Mouse (Mus musculus) mouse embryonic stem cell (cell line): ENCODE data around the gene Ism1.

Experiments used
- in situ Hi-C, 2 experiments: fragments of 300-500 bp; cut with MboI; formaldehyde crosslinking; loops; 1 replicate in 1 of 2; 3 replicates in 1 of 2; pipeline ENCODE4 v1.14.3; 2019 to 2020; ENCODE audit warnings: low sequenced_read_pairs in 2 of 2, low pct_unique_long_range_greater_than_20kb in 1 of 2, mixed read lengths in 1 of 2; ENCODE audit not compliant: unreplicated experiment in 1 of 2

Gene Ism1

DNA sequence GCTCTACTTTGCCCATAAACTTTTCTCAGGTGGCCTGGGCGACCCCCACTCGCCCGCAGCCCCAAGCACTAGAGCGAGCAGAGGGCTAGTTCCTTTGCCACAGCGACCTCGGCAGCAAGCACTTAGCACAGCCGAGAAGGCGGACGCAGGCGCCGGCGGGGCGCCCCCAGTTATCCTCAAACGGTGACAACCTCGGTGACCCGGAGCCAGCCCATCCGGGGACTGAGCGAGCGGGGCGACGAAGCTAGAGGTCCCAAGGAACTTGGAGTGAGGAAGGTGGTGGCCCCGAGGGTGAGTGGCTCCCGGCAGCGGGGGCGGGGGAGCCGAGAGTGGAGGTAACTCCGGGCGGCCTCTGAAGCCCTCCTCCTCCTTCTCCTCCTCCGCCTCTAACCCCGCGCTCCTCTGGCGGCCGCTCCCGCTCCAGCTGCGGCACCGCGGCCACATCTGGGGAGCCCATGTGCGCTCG, at the start of gene Ism1:
Ism1 (plus strand) TSS at position 370 of the 466 bp plus-strand sequence.
- in situ Hi-C loops, result no loop called here

DNA sequence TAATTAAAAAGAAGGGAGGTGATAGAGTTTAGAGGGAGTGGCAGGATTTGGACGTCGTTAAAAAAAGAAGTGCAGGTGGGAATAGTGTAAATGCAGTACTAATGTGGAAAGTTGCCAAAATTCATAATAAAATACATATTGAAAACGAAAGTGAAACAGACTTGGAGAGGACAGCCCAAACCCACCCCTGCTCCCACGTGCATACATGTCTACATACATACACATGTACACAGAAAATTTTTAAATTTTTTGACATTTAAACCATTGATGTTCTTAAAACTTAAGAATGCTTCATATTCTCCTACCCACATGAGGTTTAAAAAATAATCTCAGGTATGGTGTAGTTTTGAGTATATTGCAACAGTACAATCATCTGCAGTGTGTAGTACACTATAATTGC, 49.2 kb upstream of the Ism1 start:
- in situ Hi-C loops, result no loop called here

DNA sequence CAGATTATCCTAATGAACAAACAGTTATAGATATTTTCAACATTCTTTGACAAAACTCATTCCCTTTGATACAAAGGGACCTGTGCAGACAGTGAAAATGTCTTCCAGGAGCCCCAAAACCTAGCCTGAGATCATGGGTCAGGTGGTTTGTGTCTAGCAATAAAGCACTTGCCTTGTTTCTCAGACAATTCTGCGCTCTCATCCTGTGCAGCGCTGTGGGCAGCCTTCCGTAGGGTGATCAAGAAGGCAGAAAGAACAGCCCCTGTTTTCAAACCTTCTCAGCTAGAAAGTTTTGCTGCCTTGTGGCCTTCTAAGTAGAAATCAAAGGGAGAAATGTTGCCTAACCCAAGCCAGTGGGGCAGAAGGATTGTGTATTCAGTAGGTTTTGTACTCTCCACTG, 48.3 kb upstream of the Ism1 start:
- in situ Hi-C loops, result no loop called here

DNA sequence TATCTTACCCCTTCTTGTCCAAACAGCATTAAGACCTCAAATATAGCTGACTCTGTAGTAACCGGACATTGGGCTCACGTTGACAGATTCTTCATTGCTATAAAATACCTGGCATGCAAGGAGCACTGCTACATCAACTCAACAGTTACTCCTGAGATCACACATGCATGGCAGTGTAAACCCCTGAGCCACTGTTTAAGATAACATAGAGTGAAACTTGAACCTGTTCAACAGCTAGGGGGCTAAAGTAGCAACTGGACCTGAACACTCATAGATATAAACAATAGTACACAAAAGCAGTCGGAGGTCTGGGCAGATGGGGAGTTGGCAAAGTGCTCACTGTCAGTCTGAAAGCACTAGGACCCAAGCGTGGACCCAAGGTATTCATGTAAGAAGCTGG, 43.5 kb upstream of the Ism1 start:
- in situ Hi-C loops, result no loop called here

DNA sequence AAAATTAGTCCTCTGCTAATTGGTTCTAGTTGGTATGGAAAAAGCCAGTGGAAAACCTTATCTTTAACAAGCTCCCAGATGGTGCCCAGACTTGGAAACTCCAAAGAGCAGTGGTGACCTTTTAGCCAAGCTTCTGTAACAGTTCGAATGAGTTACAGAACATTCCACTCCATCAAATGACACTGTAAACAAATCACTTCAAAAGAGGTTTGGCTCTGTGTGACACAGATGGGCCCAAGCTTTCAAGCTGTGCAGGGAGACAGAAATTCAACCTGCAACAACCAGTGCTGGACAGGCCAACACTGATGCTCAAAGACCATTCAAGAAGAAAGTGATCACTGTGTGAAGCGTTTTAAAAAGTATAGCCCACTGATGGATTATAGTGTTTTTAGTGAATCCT, 40.1 kb upstream of the Ism1 start:
- in situ Hi-C loops, result no loop called here

DNA sequence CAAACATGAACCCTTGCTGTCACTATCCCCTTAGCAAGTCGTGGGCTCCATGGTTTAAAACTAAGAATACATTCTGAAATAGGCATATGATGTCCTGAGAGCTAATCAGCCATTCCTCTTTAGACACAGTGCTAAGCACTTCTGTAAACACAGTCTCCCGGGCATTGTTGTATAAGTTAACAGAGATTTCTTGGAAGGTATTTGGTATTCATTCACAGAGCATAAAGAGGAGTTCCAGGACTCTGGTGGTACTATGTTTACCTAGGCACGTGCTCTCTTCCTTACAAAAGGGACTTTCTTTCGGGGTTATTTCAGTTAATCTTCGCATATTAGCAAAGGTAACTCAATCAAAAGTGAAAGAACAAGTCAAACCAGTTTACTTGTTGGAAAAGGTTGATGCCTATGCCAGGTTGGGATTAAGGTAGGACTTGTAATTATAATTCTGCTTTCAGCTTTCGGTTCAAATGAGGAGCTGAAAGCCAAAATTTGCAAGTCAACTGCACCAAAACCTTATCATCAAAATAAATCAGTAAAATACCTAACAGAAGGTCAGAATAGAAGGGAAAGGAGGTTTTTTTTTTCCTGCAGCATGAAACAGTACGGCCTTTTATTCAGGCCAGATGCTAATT, 36.1 kb upstream of the Ism1 start:
- in situ Hi-C loops, result no loop called here

DNA sequence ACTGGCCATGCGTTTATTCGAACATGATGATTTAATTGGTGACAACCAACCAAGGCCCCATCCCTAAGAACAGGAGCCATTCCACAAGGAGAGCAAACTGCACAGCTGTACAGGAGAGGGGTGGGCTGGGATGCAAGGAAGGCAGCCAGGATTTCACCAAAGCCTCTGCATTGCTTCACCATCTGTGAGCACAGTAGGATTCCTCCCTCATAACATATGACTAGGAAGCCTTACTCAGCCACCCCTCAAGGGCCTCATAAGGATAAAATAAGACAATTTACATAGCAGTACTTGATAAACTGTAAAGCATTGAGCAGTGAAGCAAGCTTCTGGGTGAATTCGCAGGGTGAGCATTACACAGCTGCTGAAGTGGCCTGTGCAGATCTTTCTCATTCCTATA, 28.5 kb upstream of the Ism1 start:
- in situ Hi-C loops, result no loop called here

DNA sequence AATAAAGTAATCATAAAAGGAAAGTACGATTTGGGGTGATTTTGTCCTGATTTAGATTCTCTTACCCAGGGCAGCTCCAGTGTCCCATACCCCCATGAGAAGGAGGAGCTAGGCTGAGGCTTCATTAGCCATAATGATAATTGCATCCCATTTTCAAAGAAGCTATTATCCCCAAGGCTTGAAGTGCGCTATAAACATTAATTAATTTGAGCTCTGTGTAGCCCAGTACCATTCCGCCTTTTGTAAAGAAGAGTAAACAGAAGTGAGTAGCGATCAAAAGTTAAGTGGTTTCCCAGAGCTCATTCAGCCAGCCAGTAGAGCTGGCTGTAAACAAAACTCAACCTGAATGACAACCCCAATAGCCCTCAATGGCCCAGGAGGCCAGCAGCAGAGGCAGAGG, 21.2 kb upstream of the Ism1 start:
- in situ Hi-C loops, result no loop called here

DNA sequence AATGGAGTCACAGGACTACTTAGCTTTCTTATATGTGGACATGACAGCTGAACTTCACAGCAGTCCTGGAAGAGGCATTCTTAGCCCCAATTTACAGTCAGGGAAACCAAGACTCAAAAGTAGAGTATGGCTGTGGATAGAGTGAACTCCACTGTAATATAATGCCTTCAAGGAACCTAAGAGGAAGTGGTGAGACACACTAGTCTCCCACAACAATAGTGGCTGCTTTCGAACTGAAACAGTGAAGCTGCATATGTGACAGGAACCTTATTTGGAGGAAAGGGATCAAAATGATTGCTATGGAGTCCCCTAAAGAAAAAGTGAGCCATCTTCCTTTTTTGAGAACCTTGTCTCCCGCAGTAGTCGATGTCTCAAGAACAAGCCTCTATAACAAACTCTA, 6.1 kb upstream of the Ism1 start:
- in situ Hi-C loops, result no loop called here

DNA sequence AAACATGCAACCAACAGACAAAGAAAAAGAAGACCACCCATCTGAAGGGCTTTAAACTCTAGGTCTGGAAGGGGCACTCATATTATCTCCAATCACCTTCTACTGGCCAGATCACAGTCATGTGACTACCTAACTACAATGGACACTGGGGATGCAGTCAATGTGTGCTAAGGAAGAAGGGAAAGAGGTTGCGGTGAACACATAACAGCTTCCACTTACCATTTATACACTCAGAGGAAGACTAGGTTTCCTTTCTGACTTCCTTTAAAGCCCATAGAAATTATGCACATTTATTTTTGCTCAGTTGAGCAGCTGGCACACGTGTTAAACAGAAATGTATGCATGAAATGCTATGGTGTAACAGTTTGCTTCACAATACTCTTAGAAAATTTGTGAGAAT, 5.6 kb upstream of the Ism1 start:
- in situ Hi-C loops, result no loop called here

DNA sequence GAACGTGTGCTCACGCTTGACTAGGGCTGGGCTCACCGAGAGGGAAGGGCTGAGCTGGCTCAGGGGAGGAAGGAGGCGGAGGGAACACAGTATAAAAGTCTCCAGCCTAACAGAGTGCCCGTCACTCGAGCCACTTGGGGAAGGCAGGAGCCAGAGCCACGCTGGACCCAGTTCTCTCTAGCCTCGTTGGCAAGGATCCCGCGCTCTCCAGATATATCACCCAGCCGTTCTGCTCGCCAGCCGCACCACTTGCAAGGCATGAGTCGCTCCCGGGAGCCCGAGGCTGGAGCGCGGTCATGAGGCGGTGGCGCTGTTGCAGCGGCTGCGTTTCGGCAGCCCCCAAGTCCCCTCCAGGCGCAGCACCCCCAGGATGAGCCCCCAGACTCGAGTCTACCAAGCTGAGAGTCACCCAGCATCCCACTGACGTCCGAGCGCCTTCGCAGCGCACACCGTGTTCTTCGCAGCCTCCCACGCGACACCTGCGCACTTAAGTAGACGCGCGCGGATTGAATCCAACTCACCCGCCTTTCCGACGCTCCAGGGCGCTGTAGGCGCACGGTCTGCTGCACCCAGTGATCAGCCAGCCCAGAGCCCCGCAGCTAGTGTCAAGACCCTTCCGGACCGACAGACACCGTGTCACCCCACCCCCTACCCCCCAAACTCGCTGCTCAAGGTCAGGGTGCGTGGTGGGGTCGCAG, 764 bp upstream of the Ism1 start:
- in situ Hi-C loops, result no loop called here

DNA sequence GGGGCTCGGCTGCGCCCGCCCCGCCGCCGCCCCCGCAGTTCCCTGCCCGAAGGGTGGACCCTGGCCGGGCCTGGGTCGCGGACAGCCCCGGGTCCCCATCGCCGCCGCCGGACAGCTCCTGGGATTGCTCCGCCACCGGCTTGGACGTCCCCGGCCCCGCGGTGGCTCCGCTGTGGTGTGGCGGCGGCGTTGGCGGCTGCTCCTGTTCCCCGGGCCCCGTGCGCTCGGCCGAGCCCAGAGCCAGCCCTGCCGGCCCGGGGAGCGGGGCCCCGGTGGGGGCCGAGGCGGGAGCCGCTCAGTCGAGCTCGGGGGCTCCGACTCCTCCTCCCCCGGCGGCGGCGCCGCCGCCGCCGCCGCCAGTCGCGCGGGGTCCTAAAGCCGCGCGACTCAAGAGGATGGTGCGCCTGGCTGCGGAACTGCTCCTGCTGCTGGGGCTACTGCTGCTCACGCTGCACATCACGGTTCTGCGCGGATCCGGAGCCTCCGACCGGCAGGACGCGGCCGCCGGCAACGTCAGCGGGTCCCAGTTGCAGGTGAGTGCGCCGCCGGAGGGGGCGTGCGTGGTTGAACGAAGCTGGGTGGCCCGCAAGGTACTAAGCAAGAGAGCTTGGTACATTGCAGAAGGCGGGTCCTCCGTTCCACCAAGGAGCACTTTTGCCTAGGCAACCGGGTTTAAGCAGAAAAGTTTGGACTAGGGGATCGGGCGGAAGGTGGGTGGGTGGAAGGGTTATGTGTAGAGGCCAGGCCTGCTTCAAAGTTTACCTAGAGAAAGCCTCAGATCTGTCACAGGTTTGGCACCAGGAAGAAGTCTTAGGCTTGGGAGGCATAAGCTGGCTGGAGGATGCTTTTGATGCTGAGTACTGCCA, 530 bp downstream of the Ism1 start:
- in situ Hi-C loops, result no loop called here

DNA sequence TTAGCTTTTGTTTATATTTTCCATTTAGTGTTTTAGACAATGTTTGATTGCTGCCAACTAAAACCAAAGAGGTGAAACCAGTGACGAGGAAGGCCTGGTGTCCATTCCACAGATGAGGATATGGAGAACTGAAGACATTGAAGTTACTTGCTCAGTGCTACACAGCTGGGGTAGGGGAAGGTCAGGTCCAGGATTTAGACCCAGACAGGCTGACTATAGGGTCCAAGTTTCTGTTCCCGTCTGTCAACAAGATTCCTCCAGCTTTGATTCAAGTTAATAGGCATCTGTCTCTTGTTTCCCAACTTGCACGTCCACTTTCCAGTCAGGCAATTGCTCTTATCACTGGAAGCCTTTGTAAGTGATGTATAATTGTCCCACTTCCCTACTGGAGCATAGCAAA, 4.6 kb downstream of the Ism1 start:
- in situ Hi-C loops, result no loop called here

DNA sequence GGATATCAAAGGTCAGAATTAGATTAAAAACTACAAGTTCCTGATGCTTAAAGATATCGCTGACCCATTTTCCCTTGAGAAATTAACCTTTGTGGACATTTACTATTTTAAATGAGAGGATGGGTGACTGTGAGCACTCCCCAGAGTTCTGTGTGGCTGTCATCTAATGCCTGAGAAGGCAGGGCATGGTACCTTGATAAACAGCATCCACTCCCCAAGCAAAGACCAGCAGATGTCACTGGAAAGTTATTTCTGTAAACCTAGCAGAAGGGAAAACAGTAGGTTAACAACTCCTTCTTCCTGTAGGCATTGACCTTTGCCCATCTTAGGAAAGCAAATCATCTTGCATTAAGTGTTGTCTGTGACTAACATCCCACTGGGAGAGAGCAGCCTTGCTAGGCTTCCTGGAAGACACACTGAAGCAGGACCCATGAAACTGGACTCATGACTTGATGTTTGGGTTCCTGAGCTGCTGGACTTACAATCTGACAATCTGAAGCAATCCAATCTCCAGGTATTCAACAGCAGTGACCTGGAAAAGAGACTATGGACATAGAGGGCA, 11.5 kb downstream of the Ism1 start:
- in situ Hi-C loops, result no loop called here

DNA sequence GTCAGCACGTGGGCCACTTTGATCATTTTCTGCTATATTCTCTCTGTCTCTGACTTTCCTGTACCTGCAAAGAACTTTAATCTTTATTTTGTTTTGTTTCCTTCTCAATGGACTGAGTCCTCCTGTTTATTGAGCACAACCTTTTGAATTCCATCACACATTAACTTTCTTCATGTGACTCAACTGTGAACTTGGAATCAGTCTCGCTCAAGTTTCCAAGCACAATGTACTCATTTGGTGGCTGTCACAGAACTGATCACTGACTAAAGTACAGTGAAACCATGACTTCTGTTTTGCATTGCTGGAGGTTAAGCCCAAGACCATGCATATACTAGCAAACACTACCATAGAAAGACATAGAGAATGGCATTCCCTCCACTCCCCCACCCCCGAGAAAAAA, 15.5 kb downstream of the Ism1 start:
- in situ Hi-C loops, result no loop called here

DNA sequence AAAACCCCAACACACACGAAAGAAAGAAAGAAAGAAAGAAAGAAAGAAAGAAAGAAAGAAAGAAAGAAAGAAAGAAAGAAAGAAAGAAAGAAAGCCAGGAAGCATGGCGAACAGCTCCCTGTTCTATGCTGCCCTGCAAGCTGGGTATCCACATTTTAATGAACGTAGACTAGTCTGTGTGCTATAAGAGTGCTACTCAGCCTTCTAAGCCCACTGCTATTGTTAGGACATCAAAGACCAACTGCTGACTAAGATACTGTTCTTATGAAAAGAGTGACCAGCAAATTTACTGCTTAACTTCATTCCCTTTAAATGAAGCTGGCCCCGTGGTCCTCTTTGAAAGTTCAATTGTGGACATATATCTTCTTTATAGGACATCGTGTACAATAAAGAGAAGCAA, 16.7 kb downstream of the Ism1 start:
- in situ Hi-C loops, result no loop called here

DNA sequence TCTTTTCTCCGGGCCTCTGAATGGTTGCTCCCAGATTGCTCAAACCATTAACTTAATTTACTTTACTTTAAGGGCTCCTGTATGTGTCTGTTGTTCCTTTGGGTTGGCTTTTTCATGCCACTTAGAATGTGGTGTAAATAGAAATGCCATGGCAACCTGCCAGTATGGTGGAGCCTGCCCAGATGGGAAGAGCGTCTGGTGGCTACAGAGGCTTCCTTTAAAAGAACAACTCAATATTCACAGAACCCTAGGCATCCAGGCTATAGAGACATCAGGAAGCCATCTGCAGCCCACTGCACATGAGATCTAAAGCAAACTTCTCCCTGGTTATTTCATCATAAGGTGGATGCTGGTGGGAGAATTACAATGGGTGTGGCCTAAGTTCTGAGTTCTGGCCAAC, 18.6 kb downstream of the Ism1 start:
- in situ Hi-C loops, result no loop called here

DNA sequence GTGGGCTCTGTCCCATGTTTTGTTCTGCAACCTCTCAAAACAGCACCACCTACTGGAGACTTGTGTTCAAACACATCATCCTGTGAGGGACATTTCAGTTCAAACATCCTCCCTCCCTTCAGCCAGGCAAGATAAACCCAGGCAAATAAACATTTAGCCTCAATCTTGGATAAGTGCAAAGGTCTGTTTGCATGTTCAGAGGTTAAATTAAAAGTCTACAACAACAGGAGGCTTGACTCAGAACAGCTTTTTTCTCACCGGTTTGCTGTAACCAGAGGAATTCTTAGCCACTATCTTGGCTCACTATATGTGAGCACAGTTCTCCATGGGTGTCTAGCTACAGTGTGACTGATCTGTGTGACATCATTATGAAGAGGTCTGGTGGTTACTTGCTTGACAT, 22.6 kb downstream of the Ism1 start:
- in situ Hi-C loops, result no loop called here

DNA sequence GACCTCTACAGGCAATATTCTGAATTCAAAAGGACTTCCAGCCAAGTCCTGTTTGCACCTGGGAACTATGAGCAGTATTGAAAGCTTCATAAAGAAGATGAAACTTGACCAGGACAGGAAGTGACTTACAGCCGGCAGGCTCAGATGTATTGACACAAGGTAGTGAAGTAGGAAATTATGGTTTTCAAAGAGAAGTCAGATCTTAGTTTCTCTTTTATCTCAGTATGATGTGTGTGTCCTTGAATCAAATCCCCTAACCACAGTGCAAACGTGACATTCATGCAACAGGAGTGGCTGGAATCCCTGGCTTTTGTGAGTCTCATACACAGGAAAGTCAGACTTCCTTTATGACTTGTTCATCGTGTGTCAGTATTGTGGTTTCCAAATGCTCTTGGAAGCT, 27.0 kb downstream of the Ism1 start:
- in situ Hi-C loops, result no loop called here
